Mouse (Mus musculus) adrenal gland, adult 8-10 months (tissue): ENCODE data around the gene Sipa1l3. TPM values are rescaled to one million over a fixed set of nuclear protein-coding genes. Genes with fewer than 3 reads are reported as not detected.
A peak's percentile ranks its signal among the peaks of the same experiment; 100 is the strongest.

Source experiments
- DNase-seq: peaks from one replicate; pipeline ENCODE4 v3.0.0; 2022
- total RNA-seq, 4 experiments: library from RNA; stranded (reverse); gene quantifications; 2 replicates each; pipeline ENCODE4 v1.2.4; 2022

The Sipa1l3 gene
- total RNA-seq: 10 to 100 TPM; 33.2 to 42.3 (median 40.6) TPM

GRCm38 (mm10) chr7:29518421-29519210 is at the start of gene Sipa1l3:
TSS of gene Sipa1l3 (minus strand) at chr7:29518641.
- DNase-seq: peak; percentile 97

GRCm38 (mm10) chr7:29563006-29563405 is 44.6 kb upstream of the Sipa1l3 start:
- DNase-seq: no peak

- no peak for DNase-seq
Observed at GRCm38 (mm10) chr7:29561046-29561445, 42.6 kb upstream of the Sipa1l3 start.

GRCm38 (mm10) chr7:29559290-29559689 is 40.8 kb upstream of the Sipa1l3 start:
- no peak for DNase-seq

GRCm38 (mm10) chr7:29558744-29559143 is 40.3 kb upstream of the Sipa1l3 start:
- DNase-seq: no peak

GRCm38 (mm10) chr7:29556283-29556682 is 37.8 kb upstream of the Sipa1l3 start:
- DNase-seq: no peak

- DNase-seq: no peak
Observed at GRCm38 (mm10) chr7:29555521-29555920, 37.1 kb upstream of the Sipa1l3 start.

- no peak for DNase-seq
Observed at GRCm38 (mm10) chr7:29555051-29555450, 36.6 kb upstream of the Sipa1l3 start.

- DNase-seq: no peak
Observed at GRCm38 (mm10) chr7:29550691-29551090, 32.2 kb upstream of the Sipa1l3 start.

- DNase-seq: no peak
Observed at GRCm38 (mm10) chr7:29541608-29542007, 23.2 kb upstream of the Sipa1l3 start.

GRCm38 (mm10) chr7:29541186-29541585 is 22.7 kb upstream of the Sipa1l3 start:
- no peak for DNase-seq

- DNase-seq: no peak
Observed at GRCm38 (mm10) chr7:29540631-29541030, 22.2 kb upstream of the Sipa1l3 start.

- peak; percentile 40 for DNase-seq
Observed at GRCm38 (mm10) chr7:29523700-29524099, 5.3 kb upstream of the Sipa1l3 start.

GRCm38 (mm10) chr7:29521841-29522575 is 3.6 kb upstream of the Sipa1l3 start:
- peak; percentile 63 for DNase-seq

GRCm38 (mm10) chr7:29521365-29521764 is 2.9 kb upstream of the Sipa1l3 start:
- no peak for DNase-seq

- no peak for DNase-seq
Observed at GRCm38 (mm10) chr7:29520794-29521193, 2.4 kb upstream of the Sipa1l3 start.

GRCm38 (mm10) chr7:29519211-29519550 is 740 bp upstream of the Sipa1l3 start:
- DNase-seq: no peak

GRCm38 (mm10) chr7:29518054-29518420 is 404 bp downstream of the Sipa1l3 start:
- no peak for DNase-seq

GRCm38 (mm10) chr7:29517178-29517577 is 1.3 kb downstream of the Sipa1l3 start:
- DNase-seq: no peak

- DNase-seq: no peak
Observed at GRCm38 (mm10) chr7:29515652-29516051, 2.8 kb downstream of the Sipa1l3 start.

GRCm38 (mm10) chr7:29512729-29513128 is 5.7 kb downstream of the Sipa1l3 start:
- DNase-seq: no peak

- peak; percentile 11 for DNase-seq
Observed at GRCm38 (mm10) chr7:29511598-29512275, 6.7 kb downstream of the Sipa1l3 start.

GRCm38 (mm10) chr7:29508522-29508921 is 9.9 kb downstream of the Sipa1l3 start:
- DNase-seq: no peak
